Mouse (Mus musculus): ENCODE measurements around the gene Pde4d. TPM values are rescaled to one million over a fixed set of nuclear protein-coding genes. Genes with fewer than 3 reads are reported as not detected.

Pde4d gene
- polyA plus RNA-seq, 1 experiment: 15.1 TPM

- TF ChIP-seq FOSL1 (IDR thresholded peaks at IDR 0.05; ENCODE audit: insufficient read depth, low read length, poor library complexity, severe bottlenecking) (no peak), USF1 (IDR thresholded peaks at IDR 0.05; ENCODE audit: low read depth) (no peak), MAX (IDR thresholded peaks at IDR 0.05) (no peak), MYOG (IDR thresholded peaks at IDR 0.05; ENCODE audit: control insufficient read depth, extremely low read depth, insufficient read length) (no peak), MYOD1 (IDR thresholded peaks at IDR 0.05; ENCODE audit: control insufficient read depth, insufficient read length, low read depth) (no peak), CTCF (IDR thresholded peaks at IDR 0.05; ENCODE audit: control insufficient read depth, insufficient read depth, insufficient read length) (no peak), CEBPB (IDR thresholded peaks at IDR 0.05; ENCODE audit: low read depth) (no peak)
- no peak overlapping the region for H3K4me3 ChIP-seq (ENCODE audit: insufficient read depth, poor library complexity, severe bottlenecking)
- no peaks in the 10 kb centered on the region for H3K79me3 ChIP-seq (ENCODE audit: low read depth)
- H3K79me2 ChIP-seq (ENCODE audit: control insufficient read depth, insufficient read depth): no peaks in the 10 kb centered on the region
- H3ac ChIP-seq (ENCODE audit: control insufficient read depth, insufficient read length, low read depth): no peak overlapping the region
- no peaks in the 10 kb centered on the region for H3K27me3 ChIP-seq (ENCODE audit: control insufficient read depth, insufficient read depth, insufficient read length)
- no peaks in the 10 kb centered on the region for H3K36me3 ChIP-seq (ENCODE audit: control insufficient read depth, insufficient read depth)
Measured at GRCm38 (mm10) chr13:109627265-109627664, 1177.5 kb downstream of the Pde4d start.

- no peak overlapping the region for H3ac ChIP-seq (ENCODE audit: control insufficient read depth, insufficient read length, low read depth)
- no peaks in the 10 kb centered on the region for H3K36me3 ChIP-seq (ENCODE audit: control insufficient read depth, insufficient read depth)
- H3K27me3 ChIP-seq (ENCODE audit: control insufficient read depth, insufficient read depth, insufficient read length): no peaks in the 10 kb centered on the region
- no peaks in the 10 kb centered on the region for H3K79me2 ChIP-seq (ENCODE audit: control insufficient read depth, insufficient read depth)
- TF ChIP-seq CTCF (IDR thresholded peaks at IDR 0.05; ENCODE audit: control insufficient read depth, insufficient read depth, insufficient read length) (no peak), MYOG (IDR thresholded peaks at IDR 0.05; ENCODE audit: control insufficient read depth, extremely low read depth, insufficient read length) (no peak), USF1 (IDR thresholded peaks at IDR 0.05; ENCODE audit: low read depth) (no peak), MYOD1 (IDR thresholded peaks at IDR 0.05; ENCODE audit: control insufficient read depth, insufficient read length, low read depth) (no peak), MAX (IDR thresholded peaks at IDR 0.05) (no peak), FOSL1 (IDR thresholded peaks at IDR 0.05; ENCODE audit: insufficient read depth, low read length, poor library complexity, severe bottlenecking) (no peak), CEBPB (IDR thresholded peaks at IDR 0.05; ENCODE audit: low read depth) (no peak)
- H3K79me3 ChIP-seq (ENCODE audit: low read depth): no peaks in the 10 kb centered on the region
- no peak overlapping the region for H3K4me3 ChIP-seq (ENCODE audit: insufficient read depth, poor library complexity, severe bottlenecking)
Measured at GRCm38 (mm10) chr13:109628606-109629005, 1178.9 kb downstream of the Pde4d start.

- Histone ChIP-seq H3ac (ENCODE audit: control insufficient read depth, insufficient read length, low read depth) (no peak overlapping the region), H3K4me3 (ENCODE audit: insufficient read depth, poor library complexity, severe bottlenecking) (no peak overlapping the region), H3K36me3 (ENCODE audit: control insufficient read depth, insufficient read depth) (no peaks in the 10 kb centered on the region), H3K79me3 (ENCODE audit: low read depth) (no peaks in the 10 kb centered on the region), H3K79me2 (ENCODE audit: control insufficient read depth, insufficient read depth) (no peaks in the 10 kb centered on the region), H3K27me3 (ENCODE audit: control insufficient read depth, insufficient read depth, insufficient read length) (no peaks in the 10 kb centered on the region)
- TF ChIP-seq MYOD1 (IDR thresholded peaks at IDR 0.05; ENCODE audit: control insufficient read depth, insufficient read length, low read depth) (no peak), MYOG (IDR thresholded peaks at IDR 0.05; ENCODE audit: control insufficient read depth, extremely low read depth, insufficient read length) (no peak), CEBPB (IDR thresholded peaks at IDR 0.05; ENCODE audit: low read depth) (no peak), MAX (IDR thresholded peaks at IDR 0.05) (no peak), CTCF (IDR thresholded peaks at IDR 0.05; ENCODE audit: control insufficient read depth, insufficient read depth, insufficient read length) (no peak)
Measured at GRCm38 (mm10) chr13:109629216-109629615, 1179.5 kb downstream of the Pde4d start.

- Histone ChIP-seq H3K4me3 (ENCODE audit: insufficient read depth, poor library complexity, severe bottlenecking) (no peak overlapping the region), H3ac (ENCODE audit: control insufficient read depth, insufficient read length, low read depth) (no peak overlapping the region), H3K36me3 (ENCODE audit: control insufficient read depth, insufficient read depth) (no peaks in the 10 kb centered on the region), H3K79me3 (ENCODE audit: low read depth) (no peaks in the 10 kb centered on the region), H3K27me3 (ENCODE audit: control insufficient read depth, insufficient read depth, insufficient read length) (no peaks in the 10 kb centered on the region), H3K79me2 (ENCODE audit: control insufficient read depth, insufficient read depth) (no peaks in the 10 kb centered on the region)
- TF ChIP-seq MYOD1 (IDR thresholded peaks at IDR 0.05; ENCODE audit: control insufficient read depth, insufficient read length, low read depth): no peak
- TF ChIP-seq FOSL1 (IDR thresholded peaks at IDR 0.05; ENCODE audit: insufficient read depth, low read length, poor library complexity, severe bottlenecking): no peak
- no peak for TF ChIP-seq CEBPB (IDR thresholded peaks at IDR 0.05; ENCODE audit: low read depth)
- no peak for TF ChIP-seq USF1 (IDR thresholded peaks at IDR 0.05; ENCODE audit: low read depth)
- TF ChIP-seq MYOG (IDR thresholded peaks at IDR 0.05; ENCODE audit: control insufficient read depth, extremely low read depth, insufficient read length): no peak
- no peak for TF ChIP-seq MAX (IDR thresholded peaks at IDR 0.05)
- no peak for TF ChIP-seq CTCF (IDR thresholded peaks at IDR 0.05; ENCODE audit: control insufficient read depth, insufficient read depth, insufficient read length)
Measured at GRCm38 (mm10) chr13:109631399-109632026, 1181.8 kb downstream of the Pde4d start.

DNA sequence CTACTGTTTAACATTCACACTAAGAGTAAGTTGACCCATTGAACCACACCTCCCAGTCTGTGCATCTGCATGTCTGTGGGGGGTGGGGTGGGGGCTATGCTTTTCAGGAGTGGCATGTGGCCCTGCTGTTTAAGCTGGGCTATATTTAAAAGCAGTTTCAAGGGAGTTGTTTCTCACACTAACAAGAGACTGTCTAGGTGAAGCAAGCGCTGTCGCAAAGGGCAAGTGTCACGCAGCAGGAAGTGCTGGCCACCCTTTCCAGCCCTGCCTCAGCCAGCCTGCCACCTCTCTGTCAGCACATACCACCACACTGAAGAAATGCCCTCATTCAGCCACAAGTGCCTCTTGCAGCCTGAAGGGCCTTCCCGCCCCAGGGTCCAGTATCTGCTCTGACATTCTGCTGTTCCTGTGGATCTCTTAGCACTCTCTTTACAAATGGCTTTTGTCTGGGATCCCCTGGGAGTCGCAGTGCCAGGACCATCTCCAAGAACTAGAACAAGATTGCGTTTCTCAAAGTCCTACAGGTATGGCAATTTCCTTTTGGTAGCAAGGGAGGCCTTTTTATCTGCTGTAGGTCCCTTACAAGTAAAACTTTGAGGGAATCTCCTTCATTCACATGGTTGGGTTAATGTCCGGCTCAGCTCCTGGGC is 1182.8 kb downstream of the Pde4d start:
- H3K36me3 ChIP-seq (ENCODE audit: control insufficient read depth, insufficient read depth): no peaks in the 10 kb centered on the region
- no peaks in the 10 kb centered on the region for H3K79me3 ChIP-seq (ENCODE audit: low read depth)
- H3ac ChIP-seq (ENCODE audit: control insufficient read depth, insufficient read length, low read depth): no peak overlapping the region
- no peaks in the 10 kb centered on the region for H3K79me2 ChIP-seq (ENCODE audit: control insufficient read depth, insufficient read depth)
- TF ChIP-seq CEBPB (IDR thresholded peaks at IDR 0.05; ENCODE audit: low read depth): no peak
- TF ChIP-seq MYOG (IDR thresholded peaks at IDR 0.05; ENCODE audit: control insufficient read depth, extremely low read depth, insufficient read length): no peak
- TF ChIP-seq MYOD1 (IDR thresholded peaks at IDR 0.05; ENCODE audit: control insufficient read depth, insufficient read length, low read depth): no peak
- no peak for TF ChIP-seq USF1 (IDR thresholded peaks at IDR 0.05; ENCODE audit: low read depth)
- no peak for TF ChIP-seq MAX (IDR thresholded peaks at IDR 0.05)
- TF ChIP-seq FOSL1 (IDR thresholded peaks at IDR 0.05; ENCODE audit: insufficient read depth, low read length, poor library complexity, severe bottlenecking): no peak
- no peak for TF ChIP-seq CTCF (IDR thresholded peaks at IDR 0.05; ENCODE audit: control insufficient read depth, insufficient read depth, insufficient read length)
- no peaks in the 10 kb centered on the region for H3K27me3 ChIP-seq (ENCODE audit: control insufficient read depth, insufficient read depth, insufficient read length)
- no peak overlapping the region for H3K4me3 ChIP-seq (ENCODE audit: insufficient read depth, poor library complexity, severe bottlenecking)
